Mouse (Mus musculus) testis, postnatal 10 days (tissue): ENCODE data around the gene Rtca.

Experiments used
- DNase-seq: peaks from one replicate; pipeline ENCODE4 v3.0.0; 2021; ENCODE audit warnings: low spot score

The Rtca gene

DNA sequence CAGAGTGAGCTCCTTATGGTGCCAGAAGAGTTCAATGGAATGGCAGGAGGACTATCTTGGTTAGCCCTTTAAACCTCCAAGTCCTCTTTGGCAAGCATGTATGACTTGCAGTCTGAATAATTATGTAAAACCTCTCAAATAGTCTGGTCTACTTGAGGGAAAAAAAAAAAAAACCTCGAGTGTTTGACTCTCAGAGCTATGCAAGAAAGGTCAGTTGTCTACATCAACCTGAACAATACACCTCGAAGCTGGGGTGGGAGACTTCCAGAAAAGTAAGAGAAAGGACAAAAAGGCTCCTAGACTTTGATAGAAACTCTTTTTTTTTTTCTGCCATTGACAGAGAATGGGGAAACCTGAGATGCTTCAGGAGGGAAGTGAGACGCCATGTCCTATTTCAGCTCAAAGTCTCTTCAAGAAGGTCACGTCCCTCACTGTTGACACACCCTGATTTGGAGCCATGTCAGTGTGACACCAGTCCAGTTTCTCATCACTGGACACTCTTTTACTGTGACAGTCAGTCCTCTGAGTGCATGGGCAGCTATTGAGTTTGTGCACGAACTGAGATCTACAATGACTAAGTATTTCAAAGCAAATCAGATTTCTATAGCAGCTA, 31.2 kb downstream of the Rtca start:
- DNase-seq = no peak

- DNase-seq = no peak
Observed at GRCm38 (mm10) chr3:116474602-116475001, 33.4 kb downstream of the Rtca start.

DNA sequence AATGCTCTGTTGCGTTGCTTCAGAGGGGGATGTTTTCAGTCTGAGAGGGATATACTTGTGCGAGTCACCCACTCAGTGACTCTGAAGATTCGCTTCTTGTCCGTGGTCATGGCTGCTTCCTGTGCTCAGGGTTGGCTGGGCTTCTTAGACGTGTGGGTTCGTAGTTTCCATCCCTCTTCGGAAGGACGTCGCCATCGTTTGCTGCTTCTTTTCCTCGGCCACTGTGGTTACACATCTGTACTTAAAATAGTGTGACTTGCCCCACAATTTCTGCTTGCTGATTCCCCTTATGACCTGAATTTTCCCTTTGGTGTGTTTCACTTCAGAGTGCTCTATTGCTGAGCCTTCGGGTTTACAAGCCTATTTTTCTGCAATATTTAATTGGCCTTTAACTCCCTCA, 42.3 kb downstream of the Rtca start:
- DNase-seq = no peak

DNA sequence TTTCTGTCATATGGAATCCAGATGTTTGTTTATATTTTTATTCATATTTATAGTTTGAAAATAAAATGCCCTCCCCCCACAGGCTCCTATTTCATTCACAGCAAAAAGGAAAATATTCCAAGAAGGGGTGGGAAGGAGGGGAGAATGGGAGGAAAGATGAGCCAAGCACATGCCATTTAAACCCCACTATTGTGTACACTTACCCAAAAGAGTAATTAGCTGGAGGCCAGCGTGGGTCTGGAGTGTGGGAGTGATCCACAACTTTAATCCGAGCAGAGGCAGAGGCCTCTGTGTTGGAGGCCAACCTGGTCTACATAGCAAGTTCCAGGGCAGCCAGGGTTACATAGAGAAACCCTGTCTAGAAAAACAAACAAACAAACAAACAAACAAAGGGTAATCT, 43.7 kb downstream of the Rtca start:
- no peak for DNase-seq

DNA sequence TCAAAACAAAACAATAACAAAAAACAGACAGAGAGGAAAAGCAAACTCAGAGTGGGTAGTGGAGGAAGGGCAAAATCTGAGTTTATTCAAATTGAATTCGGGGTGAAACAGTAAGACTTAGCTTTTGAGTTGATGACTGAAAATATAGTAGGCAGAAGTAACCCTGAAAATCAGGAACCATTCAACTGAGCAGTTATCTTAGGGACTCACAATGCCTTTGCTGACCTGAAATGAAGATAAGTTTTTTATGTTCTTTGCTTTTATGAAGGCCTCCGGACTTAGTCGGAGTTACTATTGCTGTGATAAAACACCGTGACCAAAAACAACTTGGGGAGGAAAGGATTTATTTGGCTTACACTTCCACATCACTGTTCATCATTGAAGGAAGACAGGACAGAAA, 47.0 kb downstream of the Rtca start:
- DNase-seq = no peak

DNA sequence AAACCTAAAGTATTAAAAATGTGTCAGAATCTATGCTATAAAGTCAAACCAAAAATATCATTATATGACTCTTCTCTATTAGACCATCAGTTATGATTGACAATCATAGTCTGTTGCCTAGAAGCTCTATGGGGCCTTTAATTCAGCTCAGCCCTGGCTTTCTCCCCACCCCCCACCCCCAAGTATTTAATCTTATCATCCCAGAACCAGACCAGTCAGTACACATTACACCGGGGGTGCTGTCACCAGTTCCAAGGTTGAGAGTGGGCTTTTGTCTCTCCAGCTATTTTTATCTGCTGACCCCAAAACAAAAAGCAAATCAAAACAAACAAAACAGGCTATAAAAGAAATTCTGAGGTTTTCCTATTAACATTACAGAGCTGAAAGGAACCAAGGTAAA, 53.5 kb downstream of the Rtca start:
- no peak for DNase-seq

GRCm38 (mm10) chr3:116450741-116451140, 57.3 kb downstream of the Rtca start:
- DNase-seq = no peak

DNA sequence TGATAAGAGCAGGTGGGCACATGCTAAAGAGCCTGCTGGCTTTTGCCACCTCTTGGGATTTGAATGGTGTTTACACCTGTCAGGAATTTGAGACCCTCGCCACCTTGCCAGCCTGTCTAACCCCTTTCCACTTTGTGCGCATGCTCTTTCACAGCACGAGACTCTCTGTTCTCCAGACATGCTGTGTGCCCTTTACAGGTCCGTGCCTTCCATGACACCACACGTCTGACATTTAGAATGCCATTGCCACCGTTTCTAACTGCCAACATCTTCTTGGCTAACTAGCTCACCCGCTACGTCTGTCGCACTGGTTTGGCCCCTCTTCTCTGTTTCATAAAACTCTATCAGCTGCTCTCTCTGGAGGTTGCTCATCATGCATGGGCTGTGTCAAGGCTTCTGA, 63.7 kb downstream of the Rtca start:
- DNase-seq = no peak

GRCm38 (mm10) chr3:116442788-116443187, 65.2 kb downstream of the Rtca start:
- no peak for DNase-seq

DNA sequence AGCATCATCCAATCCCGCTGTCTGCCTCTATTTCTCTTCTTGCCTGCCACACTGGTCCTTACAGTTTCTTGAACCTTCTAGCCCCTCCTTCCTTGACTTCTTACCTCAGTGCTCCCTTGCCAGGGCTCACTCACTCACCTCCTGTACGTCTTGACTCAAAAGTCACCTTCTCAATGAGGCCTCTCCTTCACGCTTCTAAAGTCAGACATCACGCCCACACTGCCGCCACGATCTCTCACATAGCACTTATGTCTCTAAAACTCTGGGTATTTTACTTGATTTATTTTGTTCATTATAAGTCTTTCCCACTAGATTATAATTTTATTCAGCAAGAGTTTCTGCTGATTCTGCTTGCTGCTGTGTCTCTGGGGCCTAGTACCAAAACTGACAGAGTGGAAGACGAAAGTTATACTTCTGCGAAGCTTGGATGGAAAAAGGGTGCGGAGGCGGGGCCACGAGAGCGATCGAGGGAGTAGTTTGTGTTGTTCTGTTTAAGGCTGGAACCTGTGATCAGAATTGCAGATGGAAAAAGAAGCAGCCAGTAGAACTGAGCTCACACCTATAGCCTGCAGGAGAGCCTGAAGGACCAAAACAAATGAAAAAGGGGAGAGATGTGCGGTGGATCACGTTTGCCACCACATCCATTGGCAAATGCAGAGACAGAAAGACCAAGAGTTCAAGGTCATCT, 66.3 kb downstream of the Rtca start:
- DNase-seq = no peak

- no peak for DNase-seq
Observed at GRCm38 (mm10) chr3:116440066-116440997, 67.7 kb downstream of the Rtca start.
